Mouse (Mus musculus): ENCODE measurements around the gene Bud23.
"Not testable (repeated sequence)": the region's sequence is repeated elsewhere in the genome, so short reads cannot be mapped to it uniquely, and the experiment has no call there.

Bud23 gene

DNA sequence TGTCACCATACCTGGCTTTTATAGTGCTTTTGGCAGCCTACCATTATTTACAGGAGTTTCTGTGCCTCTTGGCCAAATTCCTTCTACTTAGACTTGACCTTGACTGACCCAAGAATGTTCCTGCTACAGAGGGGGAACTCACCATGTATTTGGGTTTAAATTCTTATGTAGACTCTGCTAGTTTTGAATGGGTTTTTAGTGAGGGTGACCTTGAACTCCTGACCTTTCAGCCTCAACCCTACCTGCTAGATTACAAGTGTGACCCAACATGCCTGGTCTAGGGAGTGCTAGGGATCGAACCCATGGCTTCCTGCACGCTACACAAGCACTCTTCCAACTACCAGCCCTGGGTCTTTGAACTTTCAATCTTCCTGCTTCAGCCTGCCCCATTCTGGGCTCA is 7.3 kb upstream of the Bud23 start:
- no peak for DNase-seq (ENCODE audit: low spot score)

- DNase-seq (ENCODE audit: low spot score) = no peak
Measured at GRCm38 (mm10) chr5:135070448-135070847, 5.7 kb upstream of the Bud23 start.

DNA sequence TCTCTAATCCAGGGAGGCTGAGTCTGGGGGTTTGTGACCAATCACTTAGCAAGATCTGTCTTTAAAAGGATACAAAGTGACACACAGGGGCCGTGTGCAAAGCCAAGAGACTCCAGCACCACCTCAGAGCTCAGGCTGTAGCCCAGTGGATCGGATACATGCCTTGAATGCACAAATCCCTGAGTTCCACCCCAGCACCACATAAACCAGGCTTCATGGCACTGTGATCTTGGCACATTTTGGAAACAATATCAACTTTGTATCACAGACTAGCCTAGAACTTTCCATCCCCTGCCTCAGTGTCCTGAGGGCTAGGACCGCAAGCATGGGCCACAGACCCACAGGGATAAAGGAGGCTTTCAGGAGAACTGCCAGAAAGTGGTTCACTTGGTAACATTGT is 1.2 kb upstream of the Bud23 start:
- no peak for DNase-seq (ENCODE audit: low spot score)

GRCm38 (mm10) chr5:135064382-135064766 is 385 bp downstream of the Bud23 start:
- no peak for DNase-seq (ENCODE audit: low spot score)

GRCm38 (mm10) chr5:135063629-135064381 is 954 bp downstream of the Bud23 start, which contains the start of gene Dnajc30:
Dnajc30 (plus strand) TSS chr5:135064202.
- peak; percentile 99 for DNase-seq (ENCODE audit: low spot score)

DNA sequence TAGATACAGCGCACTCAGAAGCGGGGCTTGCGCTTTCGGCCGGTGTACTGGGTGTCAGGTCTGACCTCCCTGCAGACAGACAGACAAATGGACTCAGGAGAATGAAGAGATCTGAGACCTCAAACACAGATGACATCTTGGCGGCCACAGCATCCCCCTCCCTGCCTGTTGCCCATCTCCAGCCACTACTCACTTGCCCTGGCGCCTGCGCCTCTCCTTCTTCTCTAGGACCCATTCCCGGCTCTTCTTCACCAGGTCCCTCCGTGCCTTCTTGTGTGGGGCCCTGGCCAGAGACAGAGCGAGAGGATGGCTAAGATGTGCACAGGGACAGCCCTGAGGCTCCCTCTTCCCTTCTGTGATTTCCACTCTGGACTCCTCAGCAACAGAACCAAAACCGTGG is 11.4 kb downstream of the Bud23 start:
- DNase-seq (ENCODE audit: low spot score) = no peak

DNA sequence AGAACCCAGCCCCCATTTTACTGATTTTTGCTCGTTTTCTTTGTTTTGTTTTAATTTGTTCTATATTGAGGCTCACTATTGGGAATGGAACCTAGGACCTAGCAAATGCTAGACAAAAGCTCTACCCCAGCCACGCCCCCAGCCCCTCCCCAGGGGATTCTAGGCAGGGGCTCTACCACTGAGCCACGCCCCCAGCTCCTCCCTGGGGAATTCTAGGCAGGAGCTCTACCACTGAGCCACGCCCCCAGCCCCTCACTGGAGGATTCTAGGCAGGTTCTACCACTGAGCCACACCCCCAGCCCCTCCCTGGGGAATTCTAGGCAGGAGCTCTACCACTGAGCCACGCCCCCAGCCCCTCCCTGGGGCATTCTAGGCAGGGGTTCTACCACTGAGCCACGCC is 15.5 kb downstream of the Bud23 start:
- DNase-seq (ENCODE audit: low spot score) = not testable (repeated sequence)

- no peak for DNase-seq (ENCODE audit: low spot score)
Measured at GRCm38 (mm10) chr5:135048539-135048938, 16.2 kb downstream of the Bud23 start.

DNA sequence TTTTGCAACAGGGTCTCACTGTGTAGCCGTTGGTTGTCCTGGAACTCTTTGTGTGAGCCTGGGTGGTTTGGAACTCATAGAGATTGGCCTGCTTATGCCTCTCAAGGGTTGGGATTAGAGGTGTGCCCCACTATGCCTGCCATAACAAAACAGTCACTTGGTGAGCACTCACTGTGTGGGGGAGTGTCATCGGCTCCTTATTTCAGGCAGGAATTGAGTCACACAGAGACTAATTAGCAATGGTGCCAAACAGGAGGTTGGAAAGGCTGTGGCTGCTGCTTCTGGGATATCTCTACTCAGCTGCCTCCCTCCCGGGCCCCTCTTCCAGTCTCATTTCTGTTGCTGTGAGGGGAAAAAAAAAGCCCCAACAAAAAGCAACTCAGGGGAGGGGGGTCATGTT is 20.2 kb downstream of the Bud23 start:
- no peak for DNase-seq (ENCODE audit: low spot score)

DNA sequence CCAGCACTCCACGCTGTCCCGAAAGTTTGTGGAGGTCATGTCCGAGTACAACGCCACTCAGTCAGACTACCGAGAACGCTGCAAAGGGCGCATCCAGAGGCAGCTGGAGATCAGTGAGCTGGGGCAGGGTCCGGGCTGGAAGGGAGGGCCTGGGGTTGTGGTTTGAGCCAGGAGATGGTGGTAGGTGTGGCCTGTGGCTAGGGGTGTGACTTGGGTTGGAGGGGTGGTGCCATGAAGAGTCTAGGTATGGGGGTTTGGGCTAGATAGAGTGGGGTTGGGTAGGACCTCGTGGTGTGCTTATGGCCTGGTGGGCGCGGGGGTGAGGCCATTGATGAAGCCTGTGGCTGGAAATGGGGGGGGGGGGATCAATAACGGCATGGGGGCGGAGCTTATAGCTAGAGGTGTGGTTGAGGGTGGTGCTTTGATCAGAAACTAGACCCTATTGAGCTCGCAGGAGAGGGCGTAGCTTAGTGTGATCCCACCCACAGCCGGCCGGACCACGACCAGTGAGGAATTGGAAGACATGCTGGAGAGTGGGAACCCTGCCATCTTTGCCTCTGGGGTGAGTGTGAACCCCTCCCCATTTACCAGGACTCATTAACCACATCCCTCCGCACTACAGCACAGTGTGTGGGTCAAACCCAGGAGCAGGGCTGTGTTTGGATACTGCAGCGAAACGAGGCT is 22.5 kb downstream of the Bud23 start:
- peak; percentile 78 for DNase-seq (ENCODE audit: low spot score)

GRCm38 (mm10) chr5:135040777-135041176 is 24.0 kb downstream of the Bud23 start:
- peak; percentile 79 for DNase-seq (ENCODE audit: low spot score)

DNA sequence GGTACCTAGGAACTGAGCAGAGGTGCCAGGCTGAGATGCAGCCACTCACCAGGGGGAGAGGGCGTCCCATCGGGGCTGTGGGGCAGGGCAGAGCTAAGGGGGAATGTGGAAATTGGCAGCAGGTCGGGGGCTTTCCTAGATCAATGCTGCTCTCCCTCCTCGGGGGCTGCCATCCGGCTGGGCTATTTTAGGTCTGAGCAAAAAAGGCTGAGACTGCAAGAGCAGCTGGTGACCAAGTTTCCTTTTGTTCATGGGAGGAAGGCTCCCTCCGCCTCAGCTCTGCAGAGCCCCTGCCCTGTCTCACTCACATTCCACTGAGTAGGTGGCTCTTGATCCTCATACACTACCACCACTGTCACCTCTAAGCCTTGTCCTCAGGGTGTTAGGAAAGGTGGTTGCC is 24.7 kb downstream of the Bud23 start:
- DNase-seq (ENCODE audit: low spot score) = peak; percentile 49

- DNase-seq (ENCODE audit: low spot score) = no peak
Measured at GRCm38 (mm10) chr5:135039541-135039940, 25.2 kb downstream of the Bud23 start.

GRCm38 (mm10) chr5:135037946-135038345 is 26.8 kb downstream of the Bud23 start:
- peak; percentile 49 for DNase-seq (ENCODE audit: low spot score)

- DNase-seq (ENCODE audit: low spot score) = no peak
Measured at GRCm38 (mm10) chr5:135035608-135036359, 29.0 kb downstream of the Bud23 start.

DNA sequence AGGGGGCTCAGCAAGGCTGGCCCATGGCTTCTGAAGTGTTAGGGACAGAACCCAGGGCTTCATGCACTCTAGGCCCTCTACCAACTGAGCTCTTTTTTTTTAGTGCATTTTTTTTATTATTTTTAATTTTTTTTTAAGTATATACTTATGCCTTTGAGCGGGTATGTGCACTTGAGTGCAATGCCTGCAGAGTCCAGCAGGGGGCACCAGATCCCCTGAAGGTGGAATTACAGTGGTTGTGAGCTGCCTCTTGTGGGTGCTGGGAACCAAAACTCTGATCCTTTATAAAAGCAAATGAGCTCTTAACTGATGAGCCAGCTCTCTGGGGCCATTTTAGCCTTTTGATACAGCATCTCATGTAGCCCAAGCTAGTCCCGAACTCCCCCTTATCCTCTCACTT is 30.2 kb downstream of the Bud23 start:
- peak; percentile 65 for DNase-seq (ENCODE audit: low spot score)

- no peak for DNase-seq (ENCODE audit: low spot score)
Measured at GRCm38 (mm10) chr5:135032581-135032980, 32.2 kb downstream of the Bud23 start.

GRCm38 (mm10) chr5:135029007-135029854 is 35.5 kb downstream of the Bud23 start:
- DNase-seq (ENCODE audit: low spot score) = peak; percentile 79

- no peak for DNase-seq (ENCODE audit: low spot score)
Measured at GRCm38 (mm10) chr5:135025899-135026298, 38.9 kb downstream of the Bud23 start.

- no peak for DNase-seq (ENCODE audit: low spot score)
Measured at GRCm38 (mm10) chr5:135024665-135025224, 40.0 kb downstream of the Bud23 start.

DNA sequence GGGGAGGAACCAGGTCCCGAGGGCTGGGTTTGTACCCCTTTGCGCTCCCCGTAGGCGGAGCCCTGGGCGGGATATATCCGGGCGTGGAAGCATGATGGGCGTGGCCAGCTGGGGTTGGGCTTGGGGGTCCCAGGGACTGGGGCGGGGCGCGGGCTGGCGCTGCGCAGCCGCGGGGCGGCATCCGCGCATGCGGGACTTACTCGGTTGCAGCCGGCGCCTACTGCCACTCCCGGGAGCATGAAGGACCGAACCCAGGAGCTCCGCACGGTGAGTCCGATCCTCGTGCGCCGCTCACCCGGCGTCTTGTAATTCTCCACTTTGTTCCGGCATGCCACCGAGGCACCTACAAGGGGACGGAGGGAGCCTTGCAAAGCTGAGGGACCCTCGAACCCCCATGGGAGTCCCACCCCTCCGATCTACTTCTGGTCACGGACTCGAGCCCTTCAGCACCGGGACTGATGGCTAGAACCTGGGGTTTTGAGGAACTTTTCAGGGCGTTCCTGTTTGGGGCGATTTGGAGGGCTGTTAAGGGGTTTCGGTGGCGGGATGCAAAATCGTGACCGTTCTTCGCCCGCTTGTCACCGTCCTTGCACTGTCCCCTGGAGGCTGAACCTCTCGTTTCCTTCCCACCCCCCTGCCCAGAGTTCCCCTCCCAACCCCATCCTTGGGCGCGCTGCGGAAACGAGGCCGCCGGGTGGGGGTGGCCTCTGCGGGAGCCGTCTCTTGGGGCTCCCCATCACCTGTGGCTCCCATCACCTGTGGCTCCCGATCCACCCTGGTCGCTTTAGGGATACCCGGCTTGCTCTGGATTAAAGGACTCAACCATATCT is 41.2 kb downstream of the Bud23 start, which contains the start of gene Stx1a:
Gene Stx1a, plus strand, starts transcription at position 139 of the 830 bp plus-strand sequence.
- DNase-seq (ENCODE audit: low spot score) = peak; percentile 96

All from testis, postnatal 10 days (tissue).